Mouse (Mus musculus) thymus, postnatal 4 days (tissue): ENCODE measurements at regions not wholly inside any gene's neighbourhood (a gene's known extent, or its start where the extent isn't known, plus 50 kb on each side); places are given as distances from the start of the nearest gene placed in this dataset.

Source experiments
- DNase-seq: peaks from one replicate; pipeline ENCODE4 v3.0.0; 2021

DNA sequence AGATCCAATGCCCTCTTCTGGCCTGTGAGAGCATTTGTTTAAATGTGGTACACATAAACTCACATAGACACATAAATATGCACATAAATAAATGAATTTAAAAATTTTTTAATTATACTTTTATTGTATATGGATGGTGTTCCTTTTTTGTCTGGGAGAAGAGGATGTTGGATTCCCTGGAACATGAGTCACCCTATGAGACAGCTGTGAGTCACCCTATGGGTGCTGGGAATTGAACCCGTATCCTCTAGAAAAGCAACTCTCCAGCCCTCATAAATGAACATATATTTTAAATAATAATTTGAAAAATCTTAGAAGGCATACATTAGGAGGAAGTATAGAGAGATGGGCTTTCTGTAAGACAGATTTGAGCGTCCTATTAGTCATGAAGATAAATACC, 76.1 kb upstream of the Dynlt3 start:
- DNase-seq: no peak

DNA sequence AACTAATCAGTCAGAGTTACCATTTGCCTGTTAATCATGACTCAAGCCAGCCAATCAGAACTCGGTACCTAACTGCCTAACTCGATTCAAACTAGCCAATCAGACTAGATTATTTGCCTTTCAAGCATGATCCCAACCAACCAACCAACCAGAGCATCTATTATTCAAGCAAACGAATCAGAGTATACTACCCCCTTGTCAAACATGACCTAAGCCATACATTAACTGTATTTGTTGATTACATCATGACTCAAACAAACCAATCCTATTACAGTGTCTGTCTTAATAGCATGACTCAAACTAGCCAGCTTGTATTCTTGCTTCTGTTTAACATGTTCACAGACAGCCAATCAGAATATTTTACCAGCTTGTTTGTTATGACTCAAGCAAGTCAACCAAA, 79.7 kb upstream of the Dynlt3 start:
- no peak for DNase-seq

DNA sequence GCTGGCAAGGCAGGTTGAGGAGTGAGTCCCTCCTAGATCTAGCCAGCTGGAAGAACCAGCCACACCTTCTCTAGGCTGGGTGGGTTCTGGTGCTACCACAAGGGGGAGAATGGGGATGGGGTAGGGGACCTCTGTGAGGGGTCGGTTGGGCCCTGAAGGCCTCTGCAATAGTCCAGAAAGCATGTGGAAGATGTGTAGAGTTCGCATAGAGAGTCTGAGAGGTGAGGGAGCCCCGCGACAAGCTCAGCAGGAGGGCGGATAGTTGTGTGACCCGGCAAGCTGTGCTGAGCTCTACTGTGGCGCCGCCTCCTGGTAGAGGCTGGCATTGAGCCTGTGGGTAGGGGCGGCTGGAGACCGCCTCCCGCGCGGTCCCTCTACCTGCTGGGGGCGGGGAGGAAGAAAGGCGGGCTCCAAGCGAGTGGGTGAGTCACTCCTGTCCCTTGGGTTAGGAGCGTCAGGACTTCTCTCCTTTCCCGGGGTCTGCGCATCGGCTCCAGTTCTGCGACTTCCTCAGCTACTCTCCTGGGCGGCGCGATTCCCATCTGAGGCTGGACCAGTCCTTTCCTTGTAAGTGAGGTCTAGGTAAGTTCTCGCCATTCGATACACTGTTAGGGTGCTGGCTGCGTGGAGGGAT, 84.6 kb upstream of the Dynlt3 start:
- peak; percentile 31 for DNase-seq

DNA sequence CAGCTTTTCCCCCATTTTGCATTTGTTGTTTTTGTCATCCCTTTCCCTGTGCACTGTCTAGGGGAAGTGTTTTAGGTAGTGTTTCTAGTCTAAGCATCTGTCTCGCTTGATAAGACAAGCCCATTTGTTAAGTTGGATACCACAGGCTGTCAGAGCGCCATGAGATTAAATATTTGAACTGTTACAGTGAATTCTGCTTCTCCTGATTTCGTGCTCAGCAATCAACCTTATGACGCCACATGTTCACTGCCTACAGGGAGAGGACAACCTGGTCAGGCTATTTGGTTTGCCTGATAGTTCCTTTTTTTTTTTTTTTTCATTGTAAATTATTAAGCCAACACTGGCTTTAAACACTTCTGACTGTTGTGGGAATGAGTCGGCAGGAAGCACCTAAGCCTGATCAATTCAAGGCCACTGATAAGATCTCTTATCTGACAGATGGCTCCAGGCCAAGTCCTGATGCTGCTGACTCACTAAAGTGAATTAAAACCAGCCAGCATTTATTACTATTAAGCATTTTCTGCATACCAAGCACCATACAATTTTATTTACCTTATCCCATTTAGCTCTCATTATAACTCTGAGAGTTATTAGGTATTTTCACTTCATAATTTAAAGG, 90.3 kb upstream of the Dynlt3 start:
- no peak for DNase-seq

DNA sequence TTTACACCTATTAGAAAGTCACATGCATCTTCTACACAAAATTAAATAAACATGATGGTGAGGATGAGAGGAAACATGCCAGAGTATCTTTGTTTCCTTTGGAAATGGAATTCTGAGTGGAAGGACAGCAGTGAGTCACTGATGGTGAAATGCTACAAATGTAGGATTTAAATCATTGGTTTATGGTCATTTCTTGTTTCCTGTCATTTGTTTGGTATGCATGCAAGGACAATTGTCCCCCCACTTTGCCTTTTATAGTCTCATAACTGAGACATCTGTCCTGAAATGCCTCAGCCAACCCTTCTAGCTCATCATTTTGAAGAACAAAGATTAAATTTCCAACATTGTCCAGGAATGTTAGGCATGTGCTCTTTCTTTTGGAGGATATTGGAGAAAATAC, 77.2 kb upstream of the Hypm start:
- no peak for DNase-seq

DNA sequence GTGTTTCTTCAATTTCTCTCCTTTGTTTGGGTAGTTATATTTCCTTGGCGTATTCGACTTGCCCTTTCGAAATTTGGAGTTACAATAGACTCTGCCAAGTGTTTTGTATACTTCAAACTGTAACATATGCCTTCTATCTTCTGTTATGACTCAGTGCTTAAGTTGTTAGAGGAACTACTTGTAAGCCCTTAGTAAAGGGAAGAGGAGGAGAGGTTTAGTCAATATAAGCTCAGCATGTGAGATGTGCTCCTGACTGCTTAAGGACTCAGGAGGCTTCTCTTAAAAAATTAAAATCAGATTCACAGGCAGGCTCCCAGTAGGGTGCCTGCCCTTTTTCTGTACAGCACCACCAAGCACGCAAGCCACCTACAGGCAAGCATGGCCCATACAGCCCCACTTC, 69.2 kb upstream of the Hypm start:
- DNase-seq: no peak

DNA sequence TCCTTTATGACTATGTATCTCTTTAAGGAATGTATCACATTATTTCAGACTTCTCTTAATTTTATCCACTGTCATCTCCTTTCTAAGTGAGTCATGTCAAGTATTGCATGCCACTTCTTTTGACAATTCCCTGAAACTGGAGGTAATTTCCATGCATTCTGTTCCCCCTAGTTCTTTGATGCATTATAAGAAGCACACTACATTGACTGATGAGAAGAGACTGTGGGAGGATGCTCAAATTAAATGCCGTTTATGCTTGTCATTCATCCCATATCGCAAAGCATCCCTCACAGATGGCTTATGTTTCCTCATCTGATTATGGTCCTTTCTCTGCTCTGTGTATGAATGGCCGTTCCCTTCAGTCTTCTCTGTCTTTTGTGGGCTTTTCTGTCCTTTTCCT, 57.2 kb upstream of the Hypm start:
- no peak for DNase-seq
